Mouse (Mus musculus): ENCODE measurements around the gene Apom.

Gene Apom

DNA sequence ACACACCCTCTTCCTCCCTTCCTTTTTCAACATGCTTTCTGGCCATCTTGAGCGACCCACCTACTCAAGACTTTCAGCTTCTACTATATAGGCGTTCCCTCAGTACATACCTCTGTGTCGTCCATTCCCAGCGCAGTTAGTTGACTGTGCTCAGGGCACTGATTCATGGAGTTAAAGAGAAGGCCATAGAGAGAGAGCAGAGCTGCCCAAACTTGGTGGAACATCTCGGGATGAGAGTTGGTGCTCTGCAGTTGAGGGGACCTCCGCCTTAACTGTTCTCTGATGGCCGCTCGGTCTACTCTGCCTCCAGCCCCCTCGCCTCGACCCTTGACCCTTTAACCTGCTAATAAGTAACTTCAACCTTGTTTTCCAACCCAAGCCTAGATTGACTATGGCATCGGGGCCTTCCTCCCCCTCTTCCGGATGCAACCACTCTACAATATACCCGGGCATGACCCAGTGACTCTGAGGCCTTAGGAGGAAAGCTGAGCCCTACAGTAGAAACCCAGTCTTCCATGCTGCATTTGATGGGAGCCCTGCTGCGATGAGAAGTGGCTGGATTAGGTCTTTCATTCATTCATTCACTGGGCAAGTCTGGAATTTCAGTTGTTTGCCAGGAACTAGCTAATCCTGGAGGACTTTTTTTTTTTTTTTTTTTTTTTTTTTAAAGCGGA lies at the start of gene Apom:
TSS of gene Apom (minus strand) at position 551 of the 674 bp plus-strand sequence.
- DNase-seq (ENCODE audit: low spot score): no peak

GRCm38 (mm10) chr17:35180093-35180492 lies 48.2 kb upstream of the Apom start:
- DNase-seq (ENCODE audit: low spot score): no peak

DNA sequence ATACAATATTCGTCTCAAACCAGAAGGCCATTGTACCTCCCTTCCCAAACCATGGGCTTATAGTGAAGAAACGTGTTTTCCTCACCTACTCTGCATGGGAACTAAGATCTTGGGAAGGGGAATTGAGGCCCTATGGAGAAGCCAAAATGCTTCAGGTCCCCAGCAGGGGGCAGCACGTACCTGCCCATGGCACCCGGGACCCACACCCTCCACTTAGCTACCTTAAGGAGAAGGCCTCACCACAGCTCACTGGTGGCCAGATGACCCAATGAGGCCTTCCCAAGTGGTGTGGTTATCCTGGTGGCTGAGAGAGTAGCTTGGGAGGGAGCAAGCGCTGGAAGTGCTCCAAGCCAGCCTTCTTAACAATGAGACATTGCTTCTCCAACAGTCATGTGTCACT lies 46.7 kb upstream of the Apom start:
- DNase-seq (ENCODE audit: low spot score): peak; percentile 88

GRCm38 (mm10) chr17:35175968-35176367 lies 44.1 kb upstream of the Apom start, which contains the start of gene Aif1:
Aif1 (minus strand) TSS chr17:35176068.
- no peak for DNase-seq (ENCODE audit: low spot score)

DNA sequence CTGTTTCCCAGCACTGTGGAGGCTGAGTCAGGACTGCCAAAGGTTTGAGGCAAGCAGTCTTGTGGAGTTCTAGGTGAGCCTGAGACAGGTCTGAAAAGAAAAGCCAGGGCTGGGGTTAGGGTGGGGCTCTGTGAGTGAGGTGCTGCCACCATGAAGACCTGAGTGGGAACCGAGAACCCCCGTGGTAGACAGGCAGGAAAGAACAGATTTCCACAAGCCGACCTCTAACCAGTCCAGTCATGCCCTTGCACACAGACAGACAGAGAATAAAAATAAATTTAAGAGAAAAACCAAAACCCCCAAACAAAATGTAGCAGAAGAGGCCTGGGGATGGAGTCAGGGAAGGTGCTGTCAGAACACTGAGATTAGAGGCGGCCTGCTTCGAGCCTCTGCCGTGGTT lies 43.5 kb upstream of the Apom start:
- no peak for DNase-seq (ENCODE audit: low spot score)

DNA sequence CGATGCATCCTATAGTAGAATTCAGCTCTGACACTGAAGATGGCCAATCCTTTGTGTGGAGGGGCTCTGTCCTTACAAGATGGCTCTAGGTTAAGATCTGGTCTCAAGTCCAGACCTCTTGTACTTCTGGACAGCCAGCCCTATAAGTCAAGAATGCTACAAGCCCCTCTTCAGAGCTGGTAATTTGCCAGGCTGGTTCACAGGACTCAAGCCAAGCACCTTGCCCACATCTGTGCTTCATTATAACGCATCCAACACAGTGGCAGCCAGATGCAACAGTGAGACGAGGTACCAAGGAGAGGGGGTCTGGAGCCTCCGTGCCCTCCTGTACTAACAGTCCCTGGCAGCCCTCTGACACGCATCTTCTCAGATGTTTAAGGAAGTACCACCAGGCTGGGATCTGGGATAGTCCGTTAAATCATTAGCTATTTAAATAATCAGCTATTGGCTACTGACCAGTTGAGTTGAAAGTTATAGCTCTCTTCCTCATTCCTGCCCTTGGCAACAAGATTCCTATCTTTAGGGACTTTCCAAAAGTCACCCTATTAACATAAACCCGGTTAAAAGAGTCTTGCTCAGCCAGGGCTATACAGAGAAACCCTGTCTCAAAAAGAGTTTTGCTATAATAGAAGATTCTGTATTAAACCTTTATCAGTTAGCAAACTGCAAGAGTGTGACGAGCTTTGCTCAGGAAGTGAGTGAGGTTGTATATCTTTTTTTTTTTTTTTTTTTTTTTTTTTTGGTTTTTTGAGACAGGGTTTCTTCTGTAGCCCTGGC lies 42.5 kb upstream of the Apom start:
- no peak for DNase-seq (ENCODE audit: low spot score)

DNA sequence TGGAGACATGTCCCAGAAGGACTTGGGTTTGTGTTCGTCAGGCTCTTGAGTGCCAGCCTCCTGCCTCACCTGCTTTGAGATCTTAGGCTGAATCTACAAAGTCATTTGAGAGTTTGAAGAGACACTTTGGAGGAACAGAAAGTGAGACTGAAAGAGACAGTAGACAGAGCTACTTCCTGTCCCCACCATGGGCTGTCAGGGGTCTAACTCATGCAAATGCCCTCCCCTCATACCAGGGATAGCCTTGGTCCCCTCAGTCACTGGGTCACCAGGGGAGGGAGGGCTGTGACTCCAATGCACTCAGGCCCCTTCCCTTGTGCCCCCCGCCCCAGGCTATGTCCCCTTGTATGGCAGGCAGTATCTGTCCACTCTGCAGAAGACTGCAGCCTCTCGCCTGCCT lies 41.5 kb upstream of the Apom start:
- no peak for DNase-seq (ENCODE audit: low spot score)

DNA sequence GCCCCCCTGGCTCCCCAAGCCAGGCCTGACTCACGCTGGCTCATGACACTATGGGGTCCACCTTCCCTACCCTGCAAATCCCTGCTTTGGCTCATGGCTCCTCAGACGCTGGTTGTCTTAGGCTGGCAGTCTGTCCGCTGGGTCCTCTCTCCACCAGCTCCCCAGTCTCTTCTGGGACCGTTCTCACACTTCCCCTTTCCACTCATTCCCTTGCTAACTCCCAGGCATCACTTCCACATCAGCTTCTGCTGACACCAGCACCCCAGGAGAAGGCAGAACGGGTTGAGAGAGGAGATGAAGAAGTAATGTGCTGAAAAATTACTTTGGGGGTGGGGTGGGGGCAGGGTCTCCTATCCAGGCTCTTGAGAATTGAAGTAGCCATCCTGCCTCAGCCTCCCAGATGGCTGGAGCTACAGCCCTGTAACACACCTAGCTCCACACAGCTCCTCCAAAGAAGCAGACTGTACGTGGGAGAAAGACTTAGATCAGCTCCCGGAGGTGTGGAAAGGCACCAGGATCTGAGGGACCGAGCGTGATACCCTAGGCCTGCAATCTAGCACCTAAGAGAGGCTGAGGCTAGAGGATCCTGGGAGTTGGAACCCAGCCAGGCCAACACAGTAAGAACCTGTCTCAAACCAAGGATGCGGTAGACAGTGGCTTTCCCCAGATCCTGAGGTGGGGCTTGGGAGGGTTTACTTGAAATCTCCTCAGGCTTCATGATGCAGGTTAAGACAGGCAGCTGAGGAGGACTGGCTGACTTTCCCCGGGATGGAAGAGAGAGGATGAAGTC lies 40.8 kb upstream of the Apom start:
- DNase-seq (ENCODE audit: low spot score): no peak

GRCm38 (mm10) chr17:35168541-35169207 lies 36.8 kb upstream of the Apom start:
- DNase-seq (ENCODE audit: low spot score): no peak

DNA sequence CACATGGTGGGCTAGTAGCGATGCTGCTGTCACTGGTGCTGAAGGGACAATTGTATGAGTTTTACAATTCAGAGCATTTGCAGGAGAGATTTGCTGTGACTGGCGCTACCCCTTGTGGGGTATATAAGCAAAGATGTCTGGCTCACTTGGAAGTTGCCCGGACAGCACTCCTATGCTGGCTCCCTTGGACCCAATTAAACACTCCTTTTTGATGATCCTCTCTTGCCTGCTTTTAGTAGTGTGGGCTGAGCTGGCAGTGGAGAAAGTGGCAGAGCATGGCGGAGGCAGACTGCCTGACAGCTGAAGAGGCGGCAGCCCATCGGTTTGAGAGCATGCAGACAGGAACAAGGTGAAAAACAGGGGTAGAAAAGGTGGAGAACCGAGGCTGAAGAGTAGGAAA lies 35.9 kb upstream of the Apom start:
- no peak for DNase-seq (ENCODE audit: low spot score)

DNA sequence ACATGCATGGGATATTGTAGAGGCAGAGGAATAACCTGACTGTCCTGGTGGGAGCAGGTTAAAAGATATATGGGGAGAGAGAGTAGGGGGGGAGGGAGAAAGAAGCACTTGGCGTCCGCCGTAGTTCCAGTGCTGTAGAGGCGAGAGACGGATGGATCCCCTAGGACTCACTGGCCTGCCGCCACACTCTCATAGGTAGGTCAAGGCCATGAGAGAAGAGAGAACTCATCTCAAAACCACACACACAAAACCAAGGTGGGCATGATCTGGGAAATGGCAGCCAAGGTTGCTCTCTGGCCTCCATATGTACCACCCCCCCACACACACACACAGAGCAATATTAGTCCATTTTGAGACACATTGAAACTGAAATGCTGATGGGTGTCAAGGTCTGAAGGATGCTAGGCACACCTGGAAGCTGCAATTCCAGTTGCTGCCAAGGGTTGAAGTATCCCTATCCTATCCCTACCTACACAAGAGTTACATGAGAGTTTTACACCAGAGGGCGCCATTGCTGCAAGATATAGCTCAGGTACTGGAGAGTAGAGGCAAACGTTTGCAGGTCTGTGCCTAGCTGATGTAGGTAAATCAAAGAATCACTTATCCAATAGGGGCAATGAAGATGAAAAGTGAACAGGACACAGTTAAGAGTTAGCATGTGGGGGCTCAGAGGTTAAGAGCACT lies 34.6 kb upstream of the Apom start:
- no peak for DNase-seq (ENCODE audit: low spot score)

DNA sequence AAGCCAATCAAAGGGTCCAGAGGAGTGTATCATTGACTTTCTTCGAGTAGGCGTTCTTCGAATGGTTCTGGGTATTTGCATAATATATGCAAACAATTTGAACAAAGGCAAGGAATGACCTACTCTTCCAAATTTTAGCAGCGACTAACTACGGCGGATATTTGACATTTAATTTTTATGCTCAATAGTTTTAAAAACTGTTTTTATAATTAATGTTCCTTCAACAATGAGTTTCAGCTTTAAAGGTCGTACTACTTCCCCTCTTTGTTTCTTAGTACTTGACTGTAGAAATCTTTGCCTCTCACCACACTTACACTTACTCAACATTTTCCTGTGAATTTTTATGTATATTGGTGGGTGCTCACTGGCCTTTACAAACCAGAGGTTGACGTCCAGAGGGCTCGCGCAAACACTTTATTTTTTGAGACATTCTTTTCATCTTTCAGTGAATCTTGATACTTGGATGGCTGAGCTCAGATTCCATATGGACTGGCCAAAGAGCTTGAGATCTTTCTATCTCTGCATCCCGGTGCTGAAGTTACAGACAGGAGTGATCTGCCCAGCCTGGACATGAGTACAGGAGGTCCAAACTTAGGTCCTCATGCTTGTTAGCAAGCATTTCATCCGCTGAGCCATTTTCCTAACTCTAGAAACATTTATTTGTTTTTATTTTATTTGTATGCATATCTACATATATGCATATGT lies 33.8 kb upstream of the Apom start:
- DNase-seq (ENCODE audit: low spot score): no peak

- peak; percentile 97 for DNase-seq (ENCODE audit: low spot score)
Measured at GRCm38 (mm10) chr17:35164568-35165450, 33.0 kb upstream of the Apom start, which contains the start of gene Prrc2a. Prrc2a (minus strand) TSS chr17:35164897.

GRCm38 (mm10) chr17:35164218-35164567 lies 32.3 kb upstream of the Apom start:
- no peak for DNase-seq (ENCODE audit: low spot score)

DNA sequence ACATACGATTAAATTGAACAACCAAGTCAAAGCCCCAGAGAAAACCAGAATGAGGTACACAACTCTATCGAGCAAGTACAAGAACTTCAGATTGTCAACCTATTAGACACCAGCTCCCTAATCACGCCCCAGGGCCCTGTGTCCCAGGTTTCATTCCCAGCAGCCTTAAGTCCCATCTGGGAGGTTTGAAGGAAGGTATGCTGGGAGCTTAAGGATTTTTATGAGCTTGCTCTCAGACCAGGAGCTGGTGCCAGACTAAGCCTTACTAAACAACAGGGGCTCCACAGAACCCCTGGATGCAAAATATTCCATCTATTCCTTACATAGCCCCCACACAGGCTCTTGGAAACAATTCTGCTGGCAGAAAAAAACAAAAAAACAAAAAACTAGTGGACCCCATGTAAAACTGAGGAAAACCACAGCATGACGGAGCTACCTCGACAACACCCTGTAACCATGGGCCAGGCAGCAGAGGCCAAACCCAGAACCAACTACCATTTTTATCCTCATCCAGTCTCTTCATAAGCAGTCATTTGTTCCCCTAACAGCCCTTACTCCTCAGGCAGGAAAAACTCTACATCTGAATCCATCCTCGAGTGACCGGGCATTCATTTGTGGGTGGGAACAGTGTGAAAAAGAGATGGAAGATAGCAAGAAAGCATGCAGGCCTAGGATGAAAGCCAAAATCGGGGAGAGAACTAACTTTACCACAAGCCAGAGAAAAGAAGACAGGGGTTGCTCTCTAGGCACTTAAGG lies 31.7 kb upstream of the Apom start:
- no peak for DNase-seq (ENCODE audit: low spot score)

DNA sequence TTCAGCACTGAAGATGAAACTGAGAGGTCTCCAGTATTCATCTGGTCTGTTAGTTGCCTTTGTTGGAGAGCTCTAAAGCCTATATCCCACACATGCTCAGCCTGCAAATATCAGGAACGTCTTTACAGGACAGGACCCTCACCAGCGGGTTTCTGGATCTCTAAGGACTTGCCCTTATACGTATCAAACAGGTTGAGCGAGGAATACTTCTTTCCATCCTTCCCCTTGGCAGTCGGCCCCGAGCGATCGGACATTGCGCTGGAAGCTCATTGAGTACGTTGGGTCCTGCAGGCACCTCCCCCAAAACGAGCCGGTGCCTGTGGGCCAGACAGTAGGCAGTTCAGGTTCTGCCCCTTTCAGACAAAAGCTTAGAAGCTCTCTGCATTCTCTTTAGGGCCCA lies 30.9 kb upstream of the Apom start:
- DNase-seq (ENCODE audit: low spot score): peak; percentile 75

GRCm38 (mm10) chr17:35162121-35162520 lies 30.3 kb upstream of the Apom start:
- DNase-seq (ENCODE audit: low spot score): no peak

DNA sequence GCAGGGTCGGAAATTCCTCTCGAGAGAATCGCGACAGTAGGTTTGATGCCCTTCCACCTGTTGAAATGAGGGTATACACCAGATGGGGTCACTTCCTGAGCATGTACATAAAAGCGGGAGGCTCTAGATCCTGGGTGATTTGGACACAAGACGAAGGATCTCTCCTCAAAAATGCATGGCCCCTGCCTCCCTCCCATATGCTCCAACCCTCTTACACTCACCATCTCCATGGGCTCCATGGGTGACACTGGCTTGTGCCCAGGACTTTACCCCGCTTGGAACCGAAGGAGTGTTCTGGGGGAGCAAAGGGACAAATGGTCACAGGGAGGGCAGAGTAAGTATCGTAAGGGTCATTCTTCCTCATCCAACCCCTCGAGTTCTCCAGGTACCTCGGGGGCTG lies 29.6 kb upstream of the Apom start:
- DNase-seq (ENCODE audit: low spot score): no peak

DNA sequence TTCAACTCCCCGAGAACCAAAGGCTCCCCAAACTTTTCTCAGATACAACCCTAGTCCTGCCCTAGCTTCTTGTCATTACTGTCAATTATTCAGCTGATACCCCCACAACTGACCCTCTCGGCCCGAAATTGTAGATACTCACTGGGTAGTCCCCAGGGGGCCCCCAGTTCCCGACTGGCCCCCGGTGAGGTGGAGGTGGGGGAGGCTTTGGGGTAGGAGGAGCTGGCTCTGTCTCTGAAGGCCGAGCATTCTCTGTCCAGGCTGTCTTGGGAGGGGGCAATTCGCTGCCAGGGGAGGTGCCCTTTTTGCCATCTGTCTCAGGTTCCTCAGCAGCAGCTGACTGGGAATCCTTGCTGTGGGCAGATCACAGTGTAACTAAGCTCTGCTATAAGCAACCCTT lies 27.8 kb upstream of the Apom start:
- no peak for DNase-seq (ENCODE audit: low spot score)

Measured in testis, postnatal 10 days (tissue).